Mouse (Mus musculus) hindbrain, embryonic 11.5 days (tissue): ENCODE results near the gene 1600014C23Rik. TPM values are rescaled to one million over a fixed set of nuclear protein-coding genes. Genes with fewer than 3 reads are reported as not detected.

Experiments used
- ATAC-seq: fragments of 200-750 bp; cut with Nextera tagmentation; 2 replicates; pipeline ENCODE4 v1.8.0; 2017; ENCODE audit warnings: mild to moderate bottlenecking, moderate TSS enrichment, moderate library complexity; ENCODE audit not compliant: low FRiP score
- DNase-seq: peaks from one replicate; pipeline ENCODE4 v3.0.0-alpha.2; 2015; ENCODE audit warnings: low spot score
- H3K27ac ChIP-seq: fragments of 300-500 bp; sonication (generic); 2 replicates; pipeline ENCODE4 v1.5.1; 2014; ENCODE audit warnings: mild to moderate bottlenecking, low read depth, low read length
- H3K27me3 ChIP-seq: fragments of 300-500 bp; sonication (generic); 2 replicates; pipeline ENCODE4 v1.6.1; 2014; ENCODE audit warnings: mild to moderate bottlenecking, low read length, moderate library complexity, mixed read lengths; ENCODE audit not compliant: control insufficient read depth, insufficient read depth
- H3K36me3 ChIP-seq: fragments of 300-500 bp; sonication (generic); 2 replicates; pipeline ENCODE4 v1.6.1; 2014; ENCODE audit warnings: mild to moderate bottlenecking, low read length, moderate library complexity, mixed read lengths; ENCODE audit not compliant: control insufficient read depth, insufficient read depth
- H3K4me1 ChIP-seq: fragments of 300-500 bp; sonication (generic); replicated peaks from 2 replicates; pipeline ENCODE4 v1.6.1; 2014; ENCODE audit warnings: low read length, mixed read lengths; ENCODE audit not compliant: control insufficient read depth, insufficient read depth
- H3K4me2 ChIP-seq: fragments of 300-500 bp; sonication (generic); replicated peaks from 2 replicates; pipeline ENCODE4 v1.6.1; 2014; ENCODE audit warnings: mild to moderate bottlenecking, low read depth, low read length
- H3K4me3 ChIP-seq: fragments of 300-500 bp; sonication (generic); 2 replicates; pipeline ENCODE4 v1.5.1; 2014; ENCODE audit warnings: low read depth, low read length
- H3K9ac ChIP-seq: fragments of 300-500 bp; sonication (generic); 2 replicates; pipeline ENCODE4 v1.6.1; 2014; ENCODE audit warnings: low read depth, low read length
- H3K9me3 ChIP-seq: fragments of 300-500 bp; sonication (generic); 2 replicates; pipeline ENCODE4 v1.6.1; 2016; ENCODE audit warnings: low read length; ENCODE audit not compliant: control insufficient read depth
- WGBS: fragments of 180-500 bp; shearing (Covaris S2); extraction: QIAGEN DNeasy Blood & Tissue Kit; methylation state at CpG from one replicate; pipeline ENCODE4 v1.1.7; 2014; 5-methylcytosine and 5-hydroxymethylcytosine counted together
- polyA plus RNA-seq: library from polyadenylated mRNA; unstranded; fragments of >200 nt; fragmentation: Nextera tagmentation; extraction: Ambion mirVana; gene quantifications from 2 replicates; pipeline ENCODE4 v1.2.1, GENCODE M21; 2014

1600014C23Rik gene
- polyA plus RNA-seq, 1 experiment from 2014 or later: 0.37 TPM

GRCm38 (mm10) chr17:45757932-45758331 lies 24.3 kb upstream of the 1600014C23Rik start:
- no peak for ATAC-seq
- DNase-seq: no peak
- WGBS: 81% methylated on average over 8 of the region's 8 CpGs

GRCm38 (mm10) chr17:45756831-45757230 lies 23.2 kb upstream of the 1600014C23Rik start:
- Histone ChIP-seq H3K9me3 (no peaks in the 10 kb centered on the region), H3K27me3 (no peaks in the 10 kb centered on the region), H3K4me1 (no peaks in the 10 kb centered on the region), H3K4me3 (no peak overlapping the region), H3K27ac (no peak overlapping the region; the same call in 1 of the 2 replicates), H3K9ac (no peak overlapping the region), H3K4me2 (no peak overlapping the region), H3K36me3 (no peaks in the 10 kb centered on the region)
- DNase-seq: no peak
- ATAC-seq: no peak
- 66% methylated on average over 5 of the region's 5 CpGs for WGBS

More at GRCm38 (mm10) chr17:45757932-45758331, 24.3 kb upstream of the 1600014C23Rik start:
- Histone ChIP-seq H3K9ac (no peak overlapping the region), H3K27ac (no peak overlapping the region), H3K4me3 (no peak overlapping the region), H3K36me3 (no peaks in the 10 kb centered on the region), H3K27me3 (no peaks in the 10 kb centered on the region), H3K4me2 (no peak overlapping the region), H3K9me3 (no peaks in the 10 kb centered on the region), H3K4me1 (no peaks in the 10 kb centered on the region)

- H3K4me1 ChIP-seq: no peaks in the 10 kb centered on the region
- H3K4me2 ChIP-seq: no peak overlapping the region
Observed at GRCm38 (mm10) chr17:45756391-45756790, 22.7 kb upstream of the 1600014C23Rik start.

GRCm38 (mm10) chr17:45754186-45754862 lies 20.7 kb upstream of the 1600014C23Rik start:
- Histone ChIP-seq H3K4me2 (no peak overlapping the region), H3K9me3 (no peaks in the 10 kb centered on the region), H3K27ac (no peak overlapping the region), H3K27me3 (no peaks in the 10 kb centered on the region), H3K4me1 (no peaks in the 10 kb centered on the region), H3K4me3 (no peak overlapping the region), H3K9ac (no peak overlapping the region), H3K36me3 (no peaks in the 10 kb centered on the region)
- no peak for DNase-seq
- WGBS: 88% methylated on average over 13 of the region's 13 CpGs
- no peak for ATAC-seq

More at GRCm38 (mm10) chr17:45756391-45756790, 22.7 kb upstream of the 1600014C23Rik start:
- no peak for DNase-seq
- Histone ChIP-seq H3K9ac (no peak overlapping the region), H3K27me3 (no peaks in the 10 kb centered on the region), H3K36me3 (no peaks in the 10 kb centered on the region), H3K9me3 (no peaks in the 10 kb centered on the region), H3K4me3 (no peak overlapping the region), H3K27ac (no peak overlapping the region; the same call in 1 of the 2 replicates)
- no peak for ATAC-seq
- WGBS: 78% methylated on average over 8 of the region's 8 CpGs

GRCm38 (mm10) chr17:45752678-45753077 lies 19.0 kb upstream of the 1600014C23Rik start:
- Histone ChIP-seq H3K9ac (no peak overlapping the region), H3K4me1 (no peaks in the 10 kb centered on the region), H3K27me3 (no peaks in the 10 kb centered on the region), H3K4me3 (no peak overlapping the region), H3K27ac (no peak overlapping the region), H3K36me3 (no peaks in the 10 kb centered on the region), H3K9me3 (no peaks in the 10 kb centered on the region), H3K4me2 (no peak overlapping the region)
- WGBS: 38% methylated on average over 11 of the region's 11 CpGs
- no peak for ATAC-seq
- DNase-seq: peak; percentile 24

- Histone ChIP-seq H3K27ac (no peak overlapping the region), H3K36me3 (no peaks in the 10 kb centered on the region), H3K4me3 (no peak overlapping the region), H3K9ac (no peak overlapping the region), H3K4me2 (no peak overlapping the region), H3K4me1 (no peaks in the 10 kb centered on the region), H3K9me3 (no peaks in the 10 kb centered on the region), H3K27me3 (no peaks in the 10 kb centered on the region)
- ATAC-seq (no peak), DNase-seq (no peak)
- 80% methylated on average over 8 of the region's 8 CpGs for WGBS
Observed at GRCm38 (mm10) chr17:45752053-45752452, 18.4 kb upstream of the 1600014C23Rik start.

- H3K27ac ChIP-seq: no peak overlapping the region
- H3K27me3 ChIP-seq: no peaks in the 10 kb centered on the region
- 96% methylated on average over 1 of the region's 1 CpGs for WGBS
- no peaks in the 10 kb centered on the region for H3K9me3 ChIP-seq
- no peak overlapping the region for H3K4me2 ChIP-seq
- H3K36me3 ChIP-seq: no peaks in the 10 kb centered on the region
- ATAC-seq: no peak
- no peak overlapping the region for H3K9ac ChIP-seq
- no peak for DNase-seq
- no peaks in the 10 kb centered on the region for H3K4me1 ChIP-seq
- H3K4me3 ChIP-seq: no peak overlapping the region
Observed at GRCm38 (mm10) chr17:45751359-45751758, 17.7 kb upstream of the 1600014C23Rik start.

GRCm38 (mm10) chr17:45749100-45749499 lies 15.5 kb upstream of the 1600014C23Rik start:
- 66% methylated on average over 6 of the region's 6 CpGs for WGBS

More at GRCm38 (mm10) chr17:45749100-45749499, 15.5 kb upstream of the 1600014C23Rik start:
- Histone ChIP-seq H3K4me2 (no peak overlapping the region), H3K9me3 (no peaks in the 10 kb centered on the region), H3K9ac (no peak overlapping the region), H3K4me3 (no peak overlapping the region), H3K27me3 (no peaks in the 10 kb centered on the region), H3K36me3 (no peaks in the 10 kb centered on the region), H3K27ac (no peak overlapping the region), H3K4me1 (no peaks in the 10 kb centered on the region)
- no peak for DNase-seq
- no peak for ATAC-seq
